Mouse (Mus musculus): ENCODE data around the gene Slc30a5.
"Not testable (repeated sequence)": the region's sequence is repeated elsewhere in the genome, so short reads cannot be mapped to it uniquely, and the experiment has no call there.

Slc30a5 gene

DNA sequence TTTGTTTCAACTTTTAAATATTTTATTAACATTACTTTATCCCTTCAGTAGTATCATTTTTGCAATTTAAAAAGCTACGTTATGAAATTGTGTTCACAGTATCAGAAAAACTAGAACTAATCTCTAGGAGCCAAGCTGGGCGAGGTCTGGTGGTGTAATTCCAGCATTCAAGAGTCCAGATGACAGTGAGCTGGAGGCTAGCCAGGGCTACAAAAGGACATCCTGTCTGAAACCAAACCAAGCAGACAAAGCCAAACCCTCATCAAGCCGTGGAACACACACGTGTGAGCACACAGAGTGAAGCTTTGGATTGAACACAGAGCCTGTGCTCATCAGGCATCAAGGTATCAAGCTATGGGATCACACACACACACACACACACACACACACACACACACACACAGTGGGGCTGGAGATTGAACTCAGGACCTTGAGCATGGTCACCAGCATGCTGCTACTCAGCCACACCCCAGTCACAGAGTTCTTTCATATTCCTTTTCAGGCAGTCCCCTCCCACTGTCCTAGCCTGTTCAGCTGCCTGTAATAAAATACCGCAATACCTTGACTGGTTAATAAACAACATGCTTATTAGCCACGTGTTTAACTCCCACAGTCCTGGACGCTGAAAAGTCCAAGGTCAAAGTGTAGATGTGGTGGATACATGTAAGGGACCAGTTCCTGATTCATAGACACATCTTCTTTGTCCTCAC lies 9.9 kb upstream of the Slc30a5 start:
- no peak for ATAC-seq (ENCODE audit: low TSS enrichment)

DNA sequence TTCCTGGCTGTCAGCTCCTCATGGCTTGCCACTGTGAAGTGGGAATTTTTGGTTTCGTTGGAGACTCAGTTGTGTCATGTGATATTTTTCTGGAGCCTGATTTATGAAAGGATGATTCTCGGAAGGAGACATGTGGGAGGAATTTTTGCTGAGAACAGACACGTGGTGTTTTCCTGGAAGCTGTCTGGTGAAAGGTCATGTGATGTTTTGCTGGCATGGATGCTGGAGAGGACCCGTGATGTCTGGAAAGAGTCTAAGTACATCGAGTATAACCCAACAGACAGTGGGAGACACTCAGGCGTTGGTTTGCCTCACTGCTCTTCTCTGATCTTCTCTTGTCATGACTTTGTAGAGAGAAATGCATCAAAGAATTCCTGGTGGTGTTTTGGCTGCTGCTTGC lies 8.5 kb upstream of the Slc30a5 start:
- ATAC-seq (ENCODE audit: low TSS enrichment): no peak

DNA sequence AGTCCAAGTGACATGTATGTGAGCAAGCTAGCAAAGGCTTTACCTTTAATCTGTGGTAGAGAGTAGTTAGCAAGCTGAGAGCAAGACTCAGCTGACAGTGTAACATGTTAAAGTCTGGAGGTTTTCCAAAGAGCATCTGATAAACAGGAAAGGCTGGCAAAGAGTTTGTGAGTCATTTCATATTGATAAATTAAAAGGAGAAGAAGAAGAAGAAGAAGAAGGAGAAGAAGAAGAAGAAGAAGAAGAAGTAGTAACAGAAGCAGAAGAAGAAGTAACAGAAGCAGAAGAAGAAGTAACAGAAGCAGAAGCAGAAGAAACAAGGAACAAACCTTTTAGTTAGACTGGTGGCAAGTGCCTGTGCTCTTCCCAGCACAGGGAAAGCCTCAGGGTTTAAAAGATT lies 1.6 kb upstream of the Slc30a5 start:
- no peak for ATAC-seq (ENCODE audit: low TSS enrichment)

DNA sequence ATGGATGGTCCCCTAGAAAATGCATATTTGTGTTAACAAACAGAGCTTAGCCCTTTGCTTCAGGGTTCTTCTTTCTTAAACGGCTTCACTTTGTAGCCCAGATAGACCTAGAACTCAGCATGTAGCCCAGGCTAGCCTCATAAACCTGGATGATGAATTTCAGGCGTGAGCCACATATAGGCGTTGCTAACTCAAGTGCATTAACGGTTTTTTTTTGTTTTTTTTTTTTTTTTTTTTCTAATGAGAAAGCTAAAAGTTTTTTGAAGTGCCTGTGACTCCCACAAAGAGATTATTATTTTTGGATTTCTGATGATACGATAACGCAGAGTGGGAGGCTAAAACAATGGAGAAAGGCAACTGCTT lies 394 bp upstream of the Slc30a5 start:
- ATAC-seq (ENCODE audit: low TSS enrichment): no peak

DNA sequence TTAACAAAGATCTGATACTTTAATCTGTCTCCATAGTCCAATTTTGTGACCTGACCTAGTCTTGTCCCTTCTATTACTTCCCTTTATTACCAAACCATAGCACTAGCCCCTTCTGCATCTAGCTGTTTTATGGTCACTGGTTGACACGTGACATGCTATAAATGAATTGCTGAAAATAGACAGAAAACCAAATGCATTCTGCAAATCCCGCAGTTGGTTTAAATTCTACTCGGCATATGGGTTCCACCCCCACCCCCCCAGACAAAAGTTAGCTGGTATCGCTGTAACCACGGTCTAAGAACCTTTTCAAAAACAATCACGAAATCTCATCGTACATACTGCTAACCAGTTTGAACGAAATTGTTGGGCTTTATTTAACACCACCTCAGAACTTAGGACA lies 1.0 kb downstream of the Slc30a5 start:
- ATAC-seq (ENCODE audit: low TSS enrichment): no peak

DNA sequence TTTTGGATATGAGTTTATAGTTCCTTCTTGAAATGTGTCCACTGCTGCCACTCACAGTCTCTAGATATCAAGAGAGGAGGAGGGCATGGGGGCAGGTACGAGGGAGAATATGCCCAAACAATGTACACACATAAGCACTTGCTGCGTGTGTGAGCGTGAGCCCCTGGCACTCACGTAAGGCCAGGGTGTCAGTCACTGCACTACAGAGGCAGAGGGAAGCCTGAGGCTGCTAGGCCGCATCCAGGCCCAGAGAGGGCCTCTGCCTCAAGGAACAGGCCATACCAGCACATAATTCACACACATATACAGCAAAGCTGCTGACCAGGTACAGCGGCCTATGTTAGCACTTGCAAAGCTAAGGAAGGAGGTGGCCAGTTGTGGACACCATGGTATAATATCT lies 2.1 kb downstream of the Slc30a5 start:
- ATAC-seq (ENCODE audit: low TSS enrichment): no peak

DNA sequence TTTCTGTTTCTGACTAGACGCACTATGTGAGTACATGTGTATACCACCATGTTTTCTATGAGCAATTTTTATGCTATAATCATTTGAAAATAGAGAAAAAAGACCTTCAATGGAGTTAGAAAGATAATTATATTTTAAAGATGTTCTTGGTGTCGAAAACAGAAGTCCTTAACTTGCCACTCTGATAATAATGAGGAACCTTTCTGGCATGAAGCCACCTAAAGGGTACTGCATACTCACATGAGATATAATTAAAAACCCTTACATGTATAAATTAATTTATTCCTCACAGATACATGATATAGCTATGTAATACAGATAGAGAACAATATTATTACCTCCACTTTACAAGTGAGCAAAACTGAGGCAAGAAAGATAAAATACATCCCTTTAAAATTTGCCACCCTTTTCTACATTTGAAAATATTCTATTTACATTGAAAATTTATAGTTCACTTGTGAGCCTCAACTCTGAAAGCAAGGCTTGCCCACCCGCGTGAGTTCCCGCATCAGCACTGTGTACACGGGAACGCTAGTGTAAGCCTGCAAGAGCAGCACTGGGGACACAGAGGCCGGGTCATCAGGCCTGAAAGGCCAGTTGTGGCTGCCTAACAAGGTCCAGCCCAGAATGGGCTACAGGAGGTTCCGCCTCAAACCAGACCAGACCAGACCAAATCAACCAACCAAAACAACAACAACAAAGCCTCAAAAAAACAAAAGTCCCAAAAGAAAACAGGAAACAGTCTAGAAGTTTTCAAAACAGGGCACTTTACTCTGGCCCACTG lies 7.4 kb downstream of the Slc30a5 start:
- no peak for ATAC-seq (ENCODE audit: low TSS enrichment)

DNA sequence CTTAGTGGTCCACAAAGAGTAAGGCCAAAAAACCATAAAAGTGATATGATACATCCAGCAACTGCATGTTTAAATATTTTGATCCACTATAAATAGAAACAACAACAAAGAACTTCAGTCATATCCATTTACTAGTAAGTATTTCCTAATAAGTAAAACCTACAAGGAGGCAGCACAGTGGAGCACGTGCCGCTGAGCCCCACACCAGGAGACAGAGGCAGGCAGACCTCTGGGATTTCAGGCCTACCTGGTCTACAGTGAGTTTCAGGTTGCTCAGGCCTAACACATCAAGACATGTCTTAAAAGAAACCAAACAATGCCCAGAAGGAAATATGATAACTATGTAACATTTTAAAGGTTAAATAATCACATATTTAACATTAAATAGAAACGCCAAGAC lies 8.3 kb downstream of the Slc30a5 start:
- ATAC-seq (ENCODE audit: low TSS enrichment): no peak

DNA sequence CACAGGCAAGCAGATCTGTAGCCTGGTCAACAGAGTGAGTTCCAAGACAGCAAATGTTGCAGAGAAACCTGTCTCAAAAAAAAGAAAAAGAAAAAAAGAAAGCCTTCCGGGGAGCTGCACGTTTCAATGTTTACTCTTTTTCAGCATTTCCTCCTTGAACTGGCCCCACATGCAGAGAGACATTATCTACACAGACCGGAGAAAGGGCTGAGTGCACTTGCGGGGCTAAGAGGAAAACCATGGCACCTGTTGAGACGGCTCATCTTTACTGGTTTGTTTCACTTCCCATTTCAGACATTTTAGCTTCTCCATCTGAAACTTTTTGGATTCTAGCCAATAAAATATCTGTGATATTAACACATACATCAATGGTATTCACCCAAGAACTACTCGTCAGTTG lies 8.9 kb downstream of the Slc30a5 start:
- ATAC-seq (ENCODE audit: low TSS enrichment): no peak

DNA sequence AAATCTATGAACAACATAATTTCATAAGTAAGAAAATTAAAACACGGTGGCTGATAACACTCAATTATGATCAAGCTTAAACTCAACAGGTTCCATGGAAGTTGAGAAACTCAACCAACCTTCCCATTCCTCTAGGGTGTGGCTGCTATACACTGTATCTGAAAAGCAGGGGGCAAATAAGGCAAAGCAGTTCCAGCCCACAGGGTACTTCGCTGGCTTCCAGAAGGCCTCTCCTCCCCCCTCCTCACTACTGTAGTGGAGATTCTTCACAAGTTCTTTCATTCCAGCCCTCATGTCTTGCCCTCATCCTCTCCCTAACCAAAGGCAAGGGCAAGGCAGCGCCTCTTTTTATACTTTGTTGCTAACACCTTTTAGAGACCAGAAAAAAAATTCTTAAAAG lies 9.4 kb downstream of the Slc30a5 start:
- no peak for ATAC-seq (ENCODE audit: low TSS enrichment)

DNA sequence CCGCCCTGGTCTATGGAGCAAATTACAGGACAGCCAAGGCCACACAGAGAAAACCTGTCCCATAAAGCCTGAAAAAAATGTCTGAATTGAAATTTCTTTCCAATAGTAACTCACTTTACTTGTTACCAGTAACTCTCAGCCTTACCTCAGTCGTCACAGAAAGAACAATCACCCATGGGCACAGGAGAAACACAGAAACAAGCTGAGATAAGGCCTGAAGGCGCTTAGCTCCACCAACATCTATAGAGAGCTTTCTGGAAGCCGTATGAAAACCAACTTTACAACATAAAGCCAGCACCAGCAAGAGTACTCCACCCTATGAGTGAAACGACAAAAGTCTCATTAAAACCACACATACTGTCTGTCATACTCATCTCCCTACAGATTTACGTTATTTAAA lies 18.8 kb downstream of the Slc30a5 start:
- ATAC-seq (ENCODE audit: low TSS enrichment): no peak

DNA sequence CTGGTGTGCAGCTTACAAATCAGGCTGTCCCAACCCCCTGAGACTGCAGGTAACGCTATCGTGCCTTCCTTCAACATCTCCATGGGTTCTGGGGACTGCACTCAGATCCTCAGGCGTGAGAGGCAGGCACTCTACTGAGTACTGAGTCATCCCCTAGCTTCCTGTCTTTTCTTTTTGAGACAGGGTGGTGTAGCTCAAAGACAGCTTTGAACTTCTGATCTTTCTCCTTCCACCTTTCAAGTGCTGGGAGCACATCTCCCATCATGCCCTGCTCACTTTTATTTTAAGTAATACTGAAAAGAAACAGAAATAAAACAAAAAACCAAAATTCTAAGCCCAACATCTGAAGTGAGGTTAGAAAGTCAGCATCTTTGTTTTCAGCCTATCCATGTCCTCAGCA lies 27.5 kb downstream of the Slc30a5 start:
- ATAC-seq (ENCODE audit: low TSS enrichment): no peak

DNA sequence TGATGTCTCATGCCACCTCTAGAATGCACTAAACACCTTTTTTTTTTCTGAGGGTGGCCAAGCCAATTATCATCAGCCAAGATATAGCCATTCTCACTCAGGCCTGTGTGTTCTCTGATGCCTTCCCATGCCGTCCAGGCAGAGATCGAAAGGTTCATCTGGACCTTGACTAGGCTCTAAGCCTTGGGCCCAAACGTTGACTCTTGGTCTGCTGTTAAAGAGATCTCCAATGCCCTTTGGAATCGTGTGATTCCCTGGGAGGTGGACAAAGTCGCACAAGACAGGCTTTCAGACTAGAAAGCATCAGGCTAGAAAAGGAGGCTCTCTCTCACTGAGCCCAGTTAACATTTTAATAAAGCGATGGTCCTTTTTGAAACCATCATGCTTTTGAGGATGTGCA lies 36.1 kb downstream of the Slc30a5 start:
- ATAC-seq (ENCODE audit: low TSS enrichment): no peak

DNA sequence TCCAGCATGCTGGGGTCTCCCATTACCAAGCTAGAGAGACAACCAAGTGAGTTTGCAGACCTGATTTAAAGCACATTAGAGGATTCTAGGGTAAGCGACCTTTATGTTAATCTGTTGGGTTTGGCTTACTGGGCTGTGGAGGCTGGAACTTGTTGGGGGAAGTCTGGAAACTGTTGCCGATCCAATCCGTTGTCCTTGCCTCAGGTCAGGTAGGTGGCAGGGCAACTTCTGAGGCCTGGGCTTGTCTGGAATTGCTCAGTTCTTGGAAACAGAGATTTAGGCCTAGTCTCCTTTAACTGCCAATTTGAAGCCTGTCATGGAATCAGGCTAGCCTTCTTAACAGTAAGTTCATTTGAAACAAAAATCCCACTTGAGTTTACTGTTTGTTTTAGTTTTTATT lies 44.1 kb downstream of the Slc30a5 start:
- no peak for ATAC-seq (ENCODE audit: low TSS enrichment)

DNA sequence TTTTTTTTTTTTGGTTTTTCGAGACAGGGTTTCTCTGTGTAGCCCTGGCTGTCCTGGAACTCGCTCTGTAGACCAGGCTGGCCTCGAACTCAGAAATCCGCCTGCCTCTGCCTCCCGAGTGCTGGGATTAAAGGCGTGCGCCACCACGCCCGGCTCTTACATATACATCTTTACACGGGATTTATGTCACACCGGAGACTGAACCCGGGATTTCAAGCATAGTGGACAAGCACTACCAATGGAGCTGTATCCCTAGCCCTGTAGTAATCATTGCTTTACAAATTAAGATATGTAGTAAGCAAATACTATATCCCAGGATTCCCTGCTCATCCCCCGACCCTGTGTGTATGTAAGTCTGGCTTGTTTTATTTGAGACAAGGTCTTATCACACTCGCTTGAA lies 45.2 kb downstream of the Slc30a5 start:
- ATAC-seq (ENCODE audit: low TSS enrichment): not testable (repeated sequence)

DNA sequence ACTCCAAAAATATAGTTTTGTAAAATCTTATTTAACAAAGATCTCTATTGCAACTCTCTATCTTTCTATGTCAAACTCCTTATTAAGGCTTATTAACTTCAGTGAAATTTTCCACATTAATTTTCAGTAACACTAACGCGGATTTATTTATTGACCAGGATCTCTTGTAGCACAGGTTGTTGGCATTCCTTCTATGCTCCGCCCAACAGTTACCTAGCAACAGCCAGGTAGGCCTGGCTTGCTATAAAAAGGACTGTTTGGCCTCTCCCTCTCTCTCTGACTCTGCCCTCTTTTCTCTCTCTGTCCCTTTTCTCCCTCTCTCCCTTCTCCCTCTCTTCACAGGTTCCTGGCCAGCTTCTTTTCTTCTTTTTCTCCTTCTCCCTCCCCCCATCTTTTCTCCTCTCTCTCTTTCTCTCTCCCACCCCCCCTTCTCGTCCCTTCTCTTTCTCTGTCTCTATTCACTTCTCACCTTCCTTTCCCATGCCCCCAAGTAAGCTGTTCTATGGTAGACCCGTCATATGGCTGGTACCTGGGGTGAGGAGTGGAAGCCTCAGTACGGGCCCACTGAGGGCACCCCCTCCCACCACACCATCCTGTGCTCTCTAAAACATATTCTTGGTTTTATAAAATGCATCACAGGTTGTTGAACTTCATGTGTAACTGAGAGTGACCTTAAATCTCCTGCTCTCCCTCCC lies 45.8 kb downstream of the Slc30a5 start:
- no peak for ATAC-seq (ENCODE audit: low TSS enrichment)

DNA sequence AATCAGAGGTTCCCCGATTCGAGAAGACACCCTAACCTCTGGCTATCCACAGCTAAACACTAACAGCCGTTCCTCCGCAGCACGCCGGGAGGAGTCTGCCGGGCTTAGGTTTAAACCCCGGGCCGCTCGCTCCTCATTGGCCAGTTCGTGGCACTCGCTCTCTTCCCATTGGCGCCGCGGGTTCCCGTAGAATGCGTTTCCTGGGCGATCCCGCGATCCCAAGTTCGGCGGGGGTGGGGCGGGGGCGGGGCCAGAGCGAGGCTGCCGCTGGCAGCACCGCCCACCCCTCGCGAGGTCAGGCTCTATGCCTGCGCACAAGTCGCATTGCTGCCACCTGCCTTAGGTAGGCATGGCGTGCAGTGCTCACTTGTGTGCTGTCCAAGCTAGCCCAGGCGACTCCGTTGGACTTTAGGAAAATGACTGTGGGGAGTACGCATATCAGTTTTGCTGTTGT lies 46.8 kb downstream of the Slc30a5 start, which contains the start of gene Ccnb1:
TSS of gene Ccnb1 (minus strand) at position 157 of the 454 bp plus-strand sequence.
- peak; percentile 100 for ATAC-seq (ENCODE audit: low TSS enrichment)

DNA sequence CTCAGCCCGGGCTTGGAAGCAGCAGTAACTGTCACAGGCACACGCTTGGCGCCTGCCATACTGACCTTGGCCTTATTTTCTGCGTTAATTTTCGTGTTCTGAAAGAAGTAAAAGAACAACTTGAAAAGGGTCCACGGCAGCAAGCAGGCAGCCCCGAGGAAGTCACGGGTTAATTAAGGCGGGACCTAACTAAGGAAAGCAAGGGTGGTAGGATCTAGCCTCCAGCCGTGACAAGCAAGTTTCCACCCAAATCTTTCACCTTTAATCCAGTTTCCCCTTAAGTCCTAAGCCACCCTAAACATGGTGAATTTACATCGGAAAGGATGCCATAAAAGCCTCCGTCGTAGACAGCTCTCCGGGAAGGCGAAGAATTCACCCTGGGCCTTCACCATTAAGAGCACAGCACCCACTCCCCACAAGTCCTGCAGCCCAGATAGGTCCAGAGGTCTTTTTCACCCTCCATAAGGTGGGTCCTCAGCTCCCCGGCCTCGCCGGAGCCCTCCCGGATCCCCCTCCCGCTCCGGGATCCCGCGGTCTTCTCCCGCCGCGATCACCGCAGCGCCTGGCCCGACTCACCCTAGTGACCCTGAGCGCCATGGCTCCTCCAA lies 47.3 kb downstream of the Slc30a5 start:
- ATAC-seq (ENCODE audit: low TSS enrichment): no peak

DNA sequence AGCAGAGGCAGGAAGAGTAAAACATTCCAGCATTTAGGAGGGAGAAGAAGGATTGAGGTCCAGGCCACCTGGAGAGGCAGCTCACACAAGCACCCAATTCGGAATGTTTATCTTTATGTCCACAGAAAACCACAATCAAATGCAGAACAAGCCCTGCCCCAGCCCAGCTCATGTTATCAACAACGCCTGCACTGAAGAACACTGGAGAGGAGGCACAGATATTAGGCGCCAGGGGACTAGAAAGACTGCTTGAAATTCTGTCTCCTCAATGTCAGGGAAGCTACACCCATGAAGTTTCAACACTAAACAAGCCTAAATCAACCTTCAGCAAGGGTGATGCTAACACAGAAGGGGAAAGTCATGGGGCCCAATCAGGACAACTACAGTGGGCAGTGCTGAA lies 55.7 kb downstream of the Slc30a5 start:
- ATAC-seq (ENCODE audit: low TSS enrichment): no peak

DNA sequence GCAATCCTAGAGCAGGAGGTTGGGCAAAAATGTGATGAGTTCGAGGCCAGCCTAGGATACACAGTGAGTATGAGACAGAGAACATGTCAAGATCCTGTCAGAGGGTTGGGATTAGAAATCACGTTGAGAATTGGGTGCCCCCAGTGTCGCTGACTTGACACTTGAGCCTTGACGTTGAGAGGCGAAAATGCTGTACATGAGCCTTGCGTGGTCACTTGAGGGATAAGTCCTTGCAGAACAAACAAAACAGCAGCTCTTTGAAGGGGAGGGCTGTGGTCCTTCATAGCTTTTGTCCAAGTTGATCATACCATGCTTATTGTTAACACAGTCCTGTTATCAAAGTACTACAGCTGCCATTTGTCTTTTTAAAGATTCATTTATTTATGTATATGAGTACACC lies 56.5 kb downstream of the Slc30a5 start:
- no peak for ATAC-seq (ENCODE audit: low TSS enrichment)

DNA sequence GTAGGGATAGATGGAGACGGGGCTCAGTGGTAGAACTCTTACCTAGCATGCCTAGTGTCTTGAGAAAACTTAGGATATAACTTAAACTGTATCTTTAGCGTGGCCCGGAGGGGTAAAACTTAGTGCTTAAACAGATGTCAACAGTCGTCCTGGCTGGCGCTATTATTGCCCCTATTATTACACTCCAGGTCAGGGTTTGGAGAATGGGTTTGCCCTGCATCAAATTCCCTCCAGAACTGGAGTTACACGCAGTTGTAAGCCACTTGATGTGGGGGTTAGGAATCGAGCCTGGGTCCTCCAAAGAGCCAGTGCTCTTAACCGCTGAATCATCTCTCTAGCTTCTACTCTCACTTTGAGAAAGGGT lies 57.2 kb downstream of the Slc30a5 start:
- ATAC-seq (ENCODE audit: low TSS enrichment): peak; percentile 39; the same call in 1 of the 2 replicates

DNA sequence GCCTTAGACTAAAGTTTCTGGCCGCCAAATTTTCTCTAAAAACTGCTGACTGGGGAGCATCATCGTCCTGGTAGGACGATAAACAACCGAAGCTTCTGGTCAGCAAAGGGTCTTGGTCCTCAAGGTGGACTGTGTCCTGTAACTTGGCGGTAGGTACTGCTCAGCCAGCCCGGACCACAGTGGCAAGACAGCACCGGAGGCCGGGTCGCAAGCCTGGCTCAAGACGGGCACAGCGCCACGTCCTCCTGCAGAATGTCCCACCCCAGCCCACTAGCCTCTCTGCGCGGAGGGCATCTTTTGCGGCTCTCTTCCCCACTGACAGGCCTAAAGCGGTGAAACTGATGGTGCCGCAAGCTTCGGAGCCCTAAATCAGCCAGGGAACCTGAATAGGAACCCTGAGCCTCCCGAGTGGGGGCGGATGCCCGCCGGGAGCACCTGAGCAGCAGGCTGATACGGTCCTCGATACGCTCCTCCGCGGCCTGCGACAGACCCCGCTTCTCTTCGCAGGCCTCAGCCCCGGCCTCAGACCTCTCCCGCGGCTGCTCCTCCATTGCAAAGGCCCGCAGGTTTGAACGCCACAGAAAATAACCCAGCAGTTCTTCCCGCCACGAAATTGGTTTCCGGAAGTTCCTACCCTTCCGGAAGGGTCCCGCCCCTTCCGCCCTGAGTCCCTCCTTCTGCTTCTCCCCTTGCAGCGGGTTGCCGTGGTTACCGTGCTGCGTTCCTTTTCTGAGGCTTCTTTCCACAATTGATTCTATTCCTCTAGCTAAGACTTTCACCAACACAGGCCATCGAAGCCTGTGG lies 57.8 kb downstream of the Slc30a5 start, which contains the start of gene Cenph:
TSS of gene Cenph (minus strand) at position 648 of the 804 bp plus-strand sequence.
- peak; percentile 100 for ATAC-seq (ENCODE audit: low TSS enrichment)
